Mouse (Mus musculus) kidney, adult 10 weeks (tissue): Measurements from ENCODE around the gene Mup5. TPM values are rescaled to one million over a fixed set of nuclear protein-coding genes. Genes with fewer than 3 reads are reported as not detected.

ENCODE experiments used
- polyA plus RNA-seq: library from polyadenylated mRNA; stranded (reverse); fragments of 350-450 nt; fragmentation: Illumina TruSeq; extraction: RNeasy Lipid Tissue Mini Kit (QIAGEN cat#74804); gene quantifications from one replicate; pipeline ENCODE4 v1.2.3, GENCODE M21; 2014; ENCODE audit warnings: low read depth, low replicate concordance

The Mup5 gene
- polyA plus RNA-seq: not detected

DNA sequence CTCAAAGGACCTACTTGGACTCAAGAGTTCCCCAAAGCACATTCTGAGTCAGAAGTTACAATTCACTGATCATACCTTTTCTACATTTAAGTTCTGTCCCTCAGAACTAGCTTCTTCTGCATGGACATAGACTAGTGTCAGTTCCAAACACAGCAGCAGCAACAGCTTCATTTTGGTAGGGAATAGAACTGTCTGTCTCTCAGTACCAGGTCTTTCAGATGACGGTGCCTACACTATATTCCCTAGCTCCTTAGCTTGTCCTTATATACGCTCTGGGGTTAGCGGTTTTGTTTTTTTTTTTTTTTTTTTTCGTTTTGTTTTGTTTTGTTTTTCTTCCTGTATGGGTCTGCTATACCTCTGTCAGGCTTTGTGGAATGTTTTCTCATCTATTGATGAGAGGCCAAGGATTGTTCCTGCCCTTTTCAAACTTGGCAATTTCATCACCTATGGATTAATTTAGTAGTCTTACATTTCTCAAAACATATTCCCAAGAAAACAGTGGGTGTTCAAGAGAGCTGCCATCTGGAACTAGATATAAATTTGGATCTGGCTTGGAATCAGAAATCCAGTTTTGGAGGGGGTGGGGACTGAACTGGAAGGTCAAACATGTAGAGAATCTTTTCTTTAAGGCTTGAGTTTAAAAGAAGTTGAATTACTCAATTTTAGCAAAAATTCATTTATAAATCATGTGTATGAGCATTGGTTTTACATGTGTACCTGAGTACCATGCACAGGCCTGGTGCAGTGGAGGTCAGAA, at the start of gene Mup5:
Gene Mup5, minus strand, starts transcription at position 282 of the 757 bp plus-strand sequence.

DNA sequence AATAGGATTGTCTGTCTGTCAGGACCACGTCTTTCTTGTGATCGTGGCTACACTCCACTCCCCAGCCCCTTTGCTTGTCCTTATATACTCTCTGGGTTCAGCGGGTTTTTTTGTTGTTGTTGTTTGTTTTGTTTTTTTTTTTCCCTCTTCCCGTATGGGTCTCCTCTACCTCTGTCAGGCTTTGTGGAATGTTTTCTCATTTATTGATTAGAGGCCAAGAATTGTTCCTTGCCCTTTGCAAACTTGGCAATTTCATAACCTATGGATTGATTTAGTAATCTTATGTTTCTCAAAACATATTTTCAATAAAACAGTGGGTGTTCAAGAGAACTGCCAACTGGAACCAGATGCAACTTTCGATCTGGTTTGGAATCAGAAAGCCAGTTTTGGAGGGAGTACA, 52.9 kb downstream of the Mup5 start, which contains the start of gene Mup19:
Gene Mup19, minus strand, starts transcription at position 101 of the 400 bp plus-strand sequence.

Other genes starting within 250 kb of the Mup5 start
- not detected for gene Mup17, start 239.4 kb downstream of the Mup5 start, polyA plus RNA-seq
- not detected for gene Mup18, start 161.1 kb downstream of the Mup5 start, polyA plus RNA-seq
- 0.69 TPM for gene Mup19, start 53.0 kb downstream of the Mup5 start, polyA plus RNA-seq
- gene Mup20, start 218.9 kb upstream of the Mup5 start, polyA plus RNA-seq: not detected